Mouse (Mus musculus) frontal cortex, postnatal 36 days (tissue): Measurements from ENCODE around the gene Bmt2.

Experiments used
- DNase-seq, 2 experiments: peaks; one replicate each; pipeline ENCODE4 v3.0.0; 2022; ENCODE audit warnings: low spot score in 2 of 2

Bmt2 gene

GRCm38 (mm10) chr6:13617110-13617509, 60.7 kb downstream of the Bmt2 start:
- DNase-seq: no peak

- DNase-seq: no peak
Measured at GRCm38 (mm10) chr6:13614568-13614967, 63.2 kb downstream of the Bmt2 start.

- no peak for DNase-seq
Measured at GRCm38 (mm10) chr6:13613671-13614070, 64.1 kb downstream of the Bmt2 start.

GRCm38 (mm10) chr6:13610869-13611268, 66.9 kb downstream of the Bmt2 start:
- no peak for DNase-seq

GRCm38 (mm10) chr6:13609353-13610140, 68.2 kb downstream of the Bmt2 start:
- no peak for DNase-seq

- peak; percentile 96 for DNase-seq
Measured at GRCm38 (mm10) chr6:13607621-13608493, 69.9 kb downstream of the Bmt2 start, which contains the start of gene Tmem168. TSS of gene Tmem168 (minus strand) at chr6:13608100.

- DNase-seq: no peak
Measured at GRCm38 (mm10) chr6:13606921-13607620, 70.7 kb downstream of the Bmt2 start.

GRCm38 (mm10) chr6:13606394-13606793, 71.4 kb downstream of the Bmt2 start:
- DNase-seq: no peak

GRCm38 (mm10) chr6:13603134-13603533, 74.6 kb downstream of the Bmt2 start:
- DNase-seq: no peak

GRCm38 (mm10) chr6:13601587-13601986, 76.2 kb downstream of the Bmt2 start:
- peak; percentile 44 to 60 for DNase-seq

- peak in 1 of 2 experiments; percentile 40 for DNase-seq
Measured at GRCm38 (mm10) chr6:13598239-13598923, 79.4 kb downstream of the Bmt2 start.

- no peak for DNase-seq
Measured at GRCm38 (mm10) chr6:13592729-13593345, 84.9 kb downstream of the Bmt2 start.

GRCm38 (mm10) chr6:13586560-13586959, 91.2 kb downstream of the Bmt2 start:
- DNase-seq: no peak

GRCm38 (mm10) chr6:13586154-13586553, 91.6 kb downstream of the Bmt2 start:
- DNase-seq: no peak

- no peak for DNase-seq
Measured at GRCm38 (mm10) chr6:13584788-13585187, 93.0 kb downstream of the Bmt2 start.

- DNase-seq: no peak
Measured at GRCm38 (mm10) chr6:13582075-13582474, 95.7 kb downstream of the Bmt2 start.
